In genomic region chr4:150576339-150576738, GRCm38 (mm10) we compare ENCODE assay signal across 19 mouse cellular contexts.
A peak's percentile ranks its signal among the peaks of the same experiment; 100 is the strongest.
DNase-seq lines count a peak whose midpoint lies in the region; ATAC-seq and TF ChIP-seq lines count a peak whose summit lies in the region.
"Had no signal": no experiment of that assay in that cellular context is flagged by ENCODE, and none has a peak within 500 bp of the region (broad histone marks: within the 10 kb centered on the region; RNA-seq: fewer than 3 reads in every experiment).

No protein-coding gene starts in this region.

- peaks cover 17% of the 10 kb centered on the region; the same call in 1 of the 2 replicates for H3K36me3 ChIP-seq in kidney, embryonic 16.5 days (ENCODE audit: insufficient read depth, low read length)
- no peaks in the 10 kb centered on the region for H3K36me3 ChIP-seq in lung, postnatal 0 days (ENCODE audit: insufficient read depth, low read length)

- no peak for TF ChIP-seq CTCF in lung, postnatal 0 days (IDR thresholded peaks at IDR 0.05)

- H3K4me1 ChIP-seq in kidney, embryonic 16.5 days (ENCODE audit: insufficient read depth, low read length), result peaks cover 49% of the 10 kb centered on the region
- H3K4me1 ChIP-seq in lung, postnatal 0 days (ENCODE audit: insufficient read depth, low read depth, low read length), result peaks cover 23% of the 10 kb centered on the region; the same call in 1 of the 2 replicates

- no peak overlapping the region for H3K4me3 ChIP-seq in kidney, embryonic 16.5 days (ENCODE audit: low read length)
- H3K4me3 ChIP-seq in lung, postnatal 0 days (ENCODE audit: low read depth, low read length), result no peak overlapping the region
- H3K4me3 ChIP-seq: embryonic facial prominence, embryonic 13.5 days; forebrain, embryonic 10.5 days; liver, embryonic 13.5 days; midbrain, embryonic 10.5 days; neural tube, embryonic 13.5 days had no signal

- TF ChIP-seq EP300 in lung, postnatal 0 days (IDR thresholded peaks at IDR 0.05), result no peak

- H3K27me3 ChIP-seq in kidney, embryonic 16.5 days (ENCODE audit: insufficient read depth, low read length), result no peaks in the 10 kb centered on the region
- no peaks in the 10 kb centered on the region for H3K27me3 ChIP-seq in lung, postnatal 0 days (replicated peaks; ENCODE audit: insufficient read depth, low read length)
- H3K27me3 ChIP-seq: embryonic facial prominence, embryonic 13.5 days; liver, embryonic 13.5 days; neural tube, embryonic 13.5 days had no signal

- 0 out of 2 replicates have a peak overlapping the region, but pooled peaks have one; percentile 6 for H3K4me2 ChIP-seq in kidney, embryonic 16.5 days (replicated peaks; ENCODE audit: low read depth, low read length)
- no peak overlapping the region for H3K4me2 ChIP-seq in lung, postnatal 0 days (replicated peaks; ENCODE audit: low read depth, low read length)
- H3K4me2 ChIP-seq: embryonic facial prominence, embryonic 13.5 days; heart, embryonic 11.5 days; liver, embryonic 13.5 days; neural tube, embryonic 13.5 days had no signal

- no peak overlapping the region for H3K9ac ChIP-seq in kidney, embryonic 16.5 days (replicated peaks; ENCODE audit: low read length)
- H3K9ac ChIP-seq in lung, postnatal 0 days (replicated peaks; ENCODE audit: low read depth), result no peak overlapping the region
- H3K9ac ChIP-seq: embryonic facial prominence, embryonic 13.5 days; liver, embryonic 13.5 days; neural tube, embryonic 13.5 days had no signal

- H3K27ac ChIP-seq in kidney, embryonic 16.5 days (ENCODE audit: low read length), result peak overlapping the region; percentile 82
- H3K27ac ChIP-seq in lung, postnatal 0 days (ENCODE audit: low read length), result 0 out of 2 replicates have a peak overlapping the region, but pooled peaks have one; percentile 51
- H3K27ac ChIP-seq: embryonic facial prominence, embryonic 13.5 days; forebrain, embryonic 10.5 days; liver, embryonic 13.5 days; midbrain, embryonic 10.5 days; neural tube, embryonic 13.5 days had no signal

- DNase-seq in frontal cortex, adult 2 months (ENCODE audit: extremely low spot score in 1 of 2, low spot score in 1 of 2), result no peak
- DNase-seq in kidney, postnatal 25 days, result no peak
- peak; percentile 78 for DNase-seq in lung, postnatal 0 days (ENCODE audit: low spot score)
- no peak for DNase-seq in lung, postnatal 4 days
- no peak for DNase-seq in embryo, embryonic 10 days (ENCODE audit: low spot score)
- no peak for DNase-seq in ovary, postnatal 36 days (ENCODE audit: low spot score)
- DNase-seq: adrenal gland, postnatal 10 days; cerebellum, adult 9-10 months; liver, embryonic 13.5 days; lung, postnatal 36 days; thymus, adult 2 months had no signal

- 72% methylated on average over 3 of the region's 3 CpGs for whole genome bisulfite sequencing in kidney, embryonic 16.5 days
- WGBS in lung, postnatal 0 days, result 30% methylated on average over 3 of the region's 3 CpGs

- peak; percentile 50; the same call in 1 of the 2 replicates for ATAC-seq in frontal cortex, adult (ENCODE audit: low TSS enrichment)
- ATAC-seq in kidney, embryonic 16.5 days (ENCODE audit: low FRiP score, low TSS enrichment), result no peak
- ATAC-seq in lung, postnatal 0 days, result peak; percentile 64
- ATAC-seq: hindbrain, embryonic 16.5 days had no signal

- H3K9me3 ChIP-seq in kidney, embryonic 16.5 days (ENCODE audit: low read length), result no peaks in the 10 kb centered on the region
- no peaks in the 10 kb centered on the region for H3K9me3 ChIP-seq in lung, postnatal 0 days (ENCODE audit: low read length)
- H3K9me3 ChIP-seq: embryonic facial prominence, embryonic 13.5 days; forebrain, embryonic 10.5 days; liver, embryonic 13.5 days; midbrain, embryonic 10.5 days; neural tube, embryonic 13.5 days had no signal
